Mouse (Mus musculus): Measurements from ENCODE around the gene Rbfox1. TPM values are rescaled to one million over a fixed set of nuclear protein-coding genes. Genes with fewer than 3 reads are reported as not detected.
A peak's percentile ranks its signal among the peaks of the same experiment; 100 is the strongest.

Rbfox1 gene
- polyA plus RNA-seq, 1 experiment from 2014 or later = 276 TPM

- no peaks in the 10 kb centered on the region for H3K9me3 ChIP-seq (ENCODE audit: control insufficient read depth, low read length)
Observed at GRCm38 (mm10) chr16:7097071-7097470, 1211.9 kb downstream of the Rbfox1 start.

GRCm38 (mm10) chr16:7097951-7098710 lies 1213.0 kb downstream of the Rbfox1 start:
- Histone ChIP-seq H3K4me1 (ENCODE audit: control insufficient read depth, insufficient read depth, low read depth, low read length) (no peaks in the 10 kb centered on the region), H3K4me3 (ENCODE audit: low read length) (no peak overlapping the region), H3K9me3 (ENCODE audit: control insufficient read depth, low read length) (no peaks in the 10 kb centered on the region), H3K27me3 (replicated peaks; ENCODE audit: control insufficient read depth, insufficient read depth, low read length) (no peaks in the 10 kb centered on the region), H3K9ac (ENCODE audit: low read depth, low read length) (no peak overlapping the region), H3K27ac (ENCODE audit: low read depth, low read length) (no peak overlapping the region), H3K4me2 (ENCODE audit: low read length) (no peak overlapping the region), H3K36me3 (ENCODE audit: control insufficient read depth, insufficient read depth, low read length) (no peaks in the 10 kb centered on the region)
- no peak for ATAC-seq
- 92% methylated on average over 8 of the region's 8 CpGs for WGBS

More at GRCm38 (mm10) chr16:7097071-7097470, 1211.9 kb downstream of the Rbfox1 start:
- H3K36me3 ChIP-seq (ENCODE audit: control insufficient read depth, insufficient read depth, low read length) = no peaks in the 10 kb centered on the region
- ATAC-seq = no peak
- 73% methylated on average over 2 of the region's 2 CpGs for WGBS
- H3K4me1 ChIP-seq (ENCODE audit: control insufficient read depth, insufficient read depth, low read depth, low read length) = no peaks in the 10 kb centered on the region
- no peak overlapping the region for H3K4me3 ChIP-seq (ENCODE audit: low read length)
- H3K4me2 ChIP-seq (ENCODE audit: low read length) = no peak overlapping the region
- no peaks in the 10 kb centered on the region for H3K27me3 ChIP-seq (replicated peaks; ENCODE audit: control insufficient read depth, insufficient read depth, low read length)
- H3K27ac ChIP-seq (ENCODE audit: low read depth, low read length) = no peak overlapping the region
- H3K9ac ChIP-seq (ENCODE audit: low read depth, low read length) = no peak overlapping the region

GRCm38 (mm10) chr16:7099506-7100300 lies 1214.5 kb downstream of the Rbfox1 start:
- no peak overlapping the region for H3K9ac ChIP-seq (ENCODE audit: low read depth, low read length)
- no peaks in the 10 kb centered on the region for H3K9me3 ChIP-seq (ENCODE audit: control insufficient read depth, low read length)
- no peak overlapping the region for H3K4me3 ChIP-seq (ENCODE audit: low read length)
- 74% methylated on average over 11 of the region's 11 CpGs for WGBS
- no peaks in the 10 kb centered on the region for H3K27me3 ChIP-seq (replicated peaks; ENCODE audit: control insufficient read depth, insufficient read depth, low read length)
- no peak for ATAC-seq
- no peaks in the 10 kb centered on the region for H3K4me1 ChIP-seq (ENCODE audit: control insufficient read depth, insufficient read depth, low read depth, low read length)
- no peaks in the 10 kb centered on the region for H3K36me3 ChIP-seq (ENCODE audit: control insufficient read depth, insufficient read depth, low read length)
- no peak overlapping the region for H3K4me2 ChIP-seq (ENCODE audit: low read length)
- H3K27ac ChIP-seq (ENCODE audit: low read depth, low read length) = no peak overlapping the region

DNA sequence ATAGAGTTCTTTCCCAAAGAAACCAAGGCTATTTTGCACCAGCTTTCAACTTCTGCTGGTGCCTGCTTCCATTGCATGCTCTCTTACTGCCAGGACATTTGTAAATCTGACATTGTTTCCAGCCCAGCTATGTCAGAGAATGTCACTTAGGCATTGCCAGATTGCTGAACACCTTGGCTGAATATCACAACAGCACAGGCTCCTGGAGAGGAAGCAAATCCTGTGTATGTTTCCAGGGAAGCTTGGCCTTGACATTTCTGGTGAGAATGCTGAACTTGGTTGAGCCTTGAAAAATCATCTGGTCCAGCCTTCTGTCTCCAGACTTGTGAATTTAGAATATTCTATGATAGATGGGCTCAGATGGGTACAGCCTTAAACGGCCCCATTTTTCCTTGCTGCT lies 1217.3 kb downstream of the Rbfox1 start:
- H3K27ac ChIP-seq (ENCODE audit: low read depth, low read length) = no peak overlapping the region
- H3K4me1 ChIP-seq (ENCODE audit: control insufficient read depth, insufficient read depth, low read depth, low read length) = no peaks in the 10 kb centered on the region
- H3K9ac ChIP-seq (ENCODE audit: low read depth, low read length) = no peak overlapping the region
- H3K36me3 ChIP-seq (ENCODE audit: control insufficient read depth, insufficient read depth, low read length) = no peaks in the 10 kb centered on the region
- no peak overlapping the region for H3K4me2 ChIP-seq (ENCODE audit: low read length)
- H3K27me3 ChIP-seq (replicated peaks; ENCODE audit: control insufficient read depth, insufficient read depth, low read length) = no peaks in the 10 kb centered on the region
- WGBS = 83% methylated on average over 1 of the region's 1 CpGs
- H3K4me3 ChIP-seq (ENCODE audit: low read length) = no peak overlapping the region
- no peak for ATAC-seq
- H3K9me3 ChIP-seq (ENCODE audit: control insufficient read depth, low read length) = no peaks in the 10 kb centered on the region

GRCm38 (mm10) chr16:7103301-7103700 lies 1218.1 kb downstream of the Rbfox1 start:
- 80% methylated on average over 5 of the region's 5 CpGs for WGBS

DNA sequence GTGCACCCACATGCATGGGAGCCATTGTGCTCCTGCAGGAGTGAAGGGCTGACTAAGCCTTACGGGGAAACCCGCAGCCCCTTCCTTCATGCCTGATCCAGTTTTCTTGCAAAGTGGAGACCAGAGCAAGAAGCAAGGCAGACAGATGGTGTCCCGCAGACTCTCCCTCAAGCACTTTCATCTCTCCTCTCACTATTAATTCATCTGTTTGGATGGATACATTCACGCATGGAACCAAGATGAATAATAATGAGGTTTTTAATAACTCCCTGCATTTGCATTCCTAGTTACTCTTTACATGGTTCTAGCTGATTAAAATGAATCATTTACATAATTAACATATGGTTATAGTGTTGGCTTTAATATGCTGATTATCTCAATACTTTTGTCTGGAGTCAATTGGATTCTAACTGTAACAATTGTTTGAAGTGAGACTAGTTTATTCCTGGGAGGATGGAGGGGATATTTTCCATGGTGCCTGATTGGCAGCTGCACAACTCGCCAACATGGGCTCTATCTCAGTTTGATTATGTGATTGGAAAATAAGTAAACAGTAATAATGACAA lies 1221.4 kb downstream of the Rbfox1 start:
- Histone ChIP-seq H3K4me1 (ENCODE audit: control insufficient read depth, insufficient read depth, low read depth, low read length) (no peaks in the 10 kb centered on the region), H3K36me3 (ENCODE audit: control insufficient read depth, insufficient read depth, low read length) (no peaks in the 10 kb centered on the region), H3K4me3 (ENCODE audit: low read length) (no peak overlapping the region), H3K4me2 (ENCODE audit: low read length) (no peak overlapping the region), H3K9ac (ENCODE audit: low read depth, low read length) (no peak overlapping the region), H3K9me3 (ENCODE audit: control insufficient read depth, low read length) (no peaks in the 10 kb centered on the region), H3K27ac (ENCODE audit: low read depth, low read length) (no peak overlapping the region), H3K27me3 (replicated peaks; ENCODE audit: control insufficient read depth, insufficient read depth, low read length) (no peaks in the 10 kb centered on the region)
- whole genome bisulfite sequencing = 52% methylated on average over 5 of the region's 5 CpGs
- peak; percentile 45 for ATAC-seq

More at GRCm38 (mm10) chr16:7103301-7103700, 1218.1 kb downstream of the Rbfox1 start:
- no peaks in the 10 kb centered on the region for H3K27me3 ChIP-seq (replicated peaks; ENCODE audit: control insufficient read depth, insufficient read depth, low read length)
- H3K9me3 ChIP-seq (ENCODE audit: control insufficient read depth, low read length) = no peaks in the 10 kb centered on the region
- no peak overlapping the region for H3K4me3 ChIP-seq (ENCODE audit: low read length)
- H3K4me1 ChIP-seq (ENCODE audit: control insufficient read depth, insufficient read depth, low read depth, low read length) = no peaks in the 10 kb centered on the region
- no peaks in the 10 kb centered on the region for H3K36me3 ChIP-seq (ENCODE audit: control insufficient read depth, insufficient read depth, low read length)
- no peak overlapping the region for H3K4me2 ChIP-seq (ENCODE audit: low read length)
- ATAC-seq = no peak
- no peak overlapping the region for H3K27ac ChIP-seq (ENCODE audit: low read depth, low read length)
- H3K9ac ChIP-seq (ENCODE audit: low read depth, low read length) = no peak overlapping the region

DNA sequence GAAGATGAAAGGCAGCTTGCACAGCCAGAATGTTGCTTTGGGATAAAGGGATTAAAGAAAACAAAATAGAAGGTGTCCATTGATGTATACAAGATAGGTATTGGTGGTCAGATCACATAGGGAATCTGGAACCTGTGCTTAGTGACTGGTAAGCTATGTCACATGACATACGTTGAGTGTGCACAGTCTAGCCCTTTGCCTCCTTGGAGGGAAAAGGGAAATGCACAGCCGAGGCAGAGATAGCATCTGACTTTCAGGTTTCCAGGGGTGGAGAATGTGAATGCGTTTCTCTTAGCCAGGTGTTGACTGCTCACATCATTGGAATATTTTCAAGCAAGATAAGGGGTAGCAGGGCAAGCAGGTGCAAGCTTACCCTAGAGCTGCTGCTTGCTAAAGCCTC lies 1230.8 kb downstream of the Rbfox1 start:
- H3K4me3 ChIP-seq (ENCODE audit: low read length) = no peak overlapping the region
- no peak for ATAC-seq
- no peak overlapping the region for H3K4me2 ChIP-seq (ENCODE audit: low read length)
- H3K9ac ChIP-seq (ENCODE audit: low read depth, low read length) = no peak overlapping the region
- WGBS = 80% methylated on average over 3 of the region's 3 CpGs
- no peaks in the 10 kb centered on the region for H3K36me3 ChIP-seq (ENCODE audit: control insufficient read depth, insufficient read depth, low read length)
- H3K9me3 ChIP-seq (ENCODE audit: control insufficient read depth, low read length) = no peaks in the 10 kb centered on the region
- no peaks in the 10 kb centered on the region for H3K4me1 ChIP-seq (ENCODE audit: control insufficient read depth, insufficient read depth, low read depth, low read length)
- no peaks in the 10 kb centered on the region for H3K27me3 ChIP-seq (replicated peaks; ENCODE audit: control insufficient read depth, insufficient read depth, low read length)
- no peak overlapping the region for H3K27ac ChIP-seq (ENCODE audit: low read depth, low read length)

DNA sequence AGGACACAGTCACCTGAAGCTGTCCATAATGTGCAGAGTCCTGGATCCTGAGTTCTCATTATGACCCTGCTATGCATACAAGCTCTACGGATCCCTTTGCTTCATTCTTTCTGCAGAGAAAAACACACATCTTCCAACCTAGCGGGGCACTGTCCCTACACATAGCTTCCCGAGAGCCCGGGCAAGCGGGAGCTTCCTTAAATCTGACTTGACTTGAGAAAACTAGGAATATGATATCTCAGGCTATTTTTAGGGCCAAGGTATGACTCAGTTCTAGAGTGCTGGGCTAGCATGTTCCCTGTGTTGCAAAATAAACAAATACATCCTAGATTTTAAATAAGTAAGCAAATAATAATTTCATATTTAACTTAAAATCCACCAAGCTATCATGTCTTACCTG lies 1244.4 kb downstream of the Rbfox1 start:
- no peaks in the 10 kb centered on the region for H3K27me3 ChIP-seq (replicated peaks; ENCODE audit: control insufficient read depth, insufficient read depth, low read length)
- H3K9ac ChIP-seq (ENCODE audit: low read depth, low read length) = no peak overlapping the region
- no peak overlapping the region for H3K4me3 ChIP-seq (ENCODE audit: low read length)
- H3K36me3 ChIP-seq (ENCODE audit: control insufficient read depth, insufficient read depth, low read length) = no peaks in the 10 kb centered on the region
- no peaks in the 10 kb centered on the region for H3K4me1 ChIP-seq (ENCODE audit: control insufficient read depth, insufficient read depth, low read depth, low read length)
- H3K4me2 ChIP-seq (ENCODE audit: low read length) = no peak overlapping the region
- no peak for ATAC-seq
- no peak overlapping the region for H3K27ac ChIP-seq (ENCODE audit: low read depth, low read length)
- 88% methylated on average over 5 of the region's 5 CpGs for WGBS
- H3K9me3 ChIP-seq (ENCODE audit: control insufficient read depth, low read length) = no peaks in the 10 kb centered on the region

DNA sequence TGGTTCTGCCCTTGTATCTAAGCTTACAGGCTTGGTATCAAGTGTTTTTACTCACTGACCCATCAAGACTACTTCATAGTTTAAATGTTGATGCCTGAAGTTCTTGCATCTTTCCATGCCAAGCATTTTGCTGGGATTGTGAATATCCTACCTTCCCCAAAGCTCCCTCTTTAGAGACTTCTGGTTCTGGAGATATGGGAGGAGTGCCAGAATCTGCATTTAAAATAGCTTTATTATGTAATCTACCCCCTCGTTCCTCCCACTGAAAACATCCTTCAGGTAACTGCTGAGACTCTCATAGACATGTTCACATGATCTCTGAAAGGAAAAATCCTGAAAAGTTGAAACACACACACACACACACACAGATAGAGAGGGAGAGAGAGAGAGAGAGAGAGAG lies 1247.3 kb downstream of the Rbfox1 start:
- no peaks in the 10 kb centered on the region for H3K36me3 ChIP-seq (ENCODE audit: control insufficient read depth, insufficient read depth, low read length)
- ATAC-seq = no peak
- H3K4me1 ChIP-seq (ENCODE audit: control insufficient read depth, insufficient read depth, low read depth, low read length) = no peaks in the 10 kb centered on the region; the same call in 1 of the 2 replicates
- H3K27ac ChIP-seq (ENCODE audit: low read depth, low read length) = no peak overlapping the region
- H3K4me2 ChIP-seq (ENCODE audit: low read length) = no peak overlapping the region
- 72% methylated on average over 1 of the region's 1 CpGs for WGBS
- H3K4me3 ChIP-seq (ENCODE audit: low read length) = no peak overlapping the region
- no peaks in the 10 kb centered on the region for H3K27me3 ChIP-seq (replicated peaks; ENCODE audit: control insufficient read depth, insufficient read depth, low read length)
- H3K9ac ChIP-seq (ENCODE audit: low read depth, low read length) = no peak overlapping the region
- H3K9me3 ChIP-seq (ENCODE audit: control insufficient read depth, low read length) = no peaks in the 10 kb centered on the region

Measured in hindbrain, embryonic 16.5 days (tissue).